Mouse (Mus musculus) cortical plate, adult 2 months (tissue): ENCODE results near the gene Gabarapl1.

Source experiments
- CTCF ChIP-seq: fragments of 200-500 bp; IDR thresholded peaks from 2 replicates; pipeline ENCODE4 v1.5.1; 2011; ENCODE audit warnings: mild to moderate bottlenecking, control low read depth, low read length; ENCODE audit not compliant: insufficient read depth; ENCODE audit errors: extremely low read depth
- POLR2A ChIP-seq: fragments of 200-500 bp; IDR thresholded peaks from 2 replicates; pipeline ENCODE4 v1.6.1; 2011; ENCODE audit warnings: mild to moderate bottlenecking, low read length, control low read depth; ENCODE audit not compliant: insufficient read depth; ENCODE audit errors: extremely low read depth

- TF ChIP-seq CTCF (no peak), POLR2A (no peak)
Measured at GRCm38 (mm10) chr6:129527416-129527815, 5.5 kb upstream of the Gabarapl1 start.
